Mouse (Mus musculus): ENCODE measurements at regions not wholly inside any gene's neighbourhood (a gene's known extent, or its start where the extent isn't known, plus 50 kb on each side); places are given as distances from the start of the nearest gene placed in this dataset.

- no peak overlapping the region for H3K27ac ChIP-seq
- WGBS = 82% methylated on average over 5 of the region's 5 CpGs
- H3K9ac ChIP-seq = no peak overlapping the region
- H3K4me3 ChIP-seq (replicated peaks) = no peak overlapping the region
- no peaks in the 10 kb centered on the region for H3K9me3 ChIP-seq (replicated peaks)
- H3K27me3 ChIP-seq = no peaks in the 10 kb centered on the region
- H3K4me2 ChIP-seq = no peak overlapping the region
- no peaks in the 10 kb centered on the region for H3K36me3 ChIP-seq
- ATAC-seq (replicated peaks; ENCODE audit: low FRiP score) = no peak
- H3K4me1 ChIP-seq = no peaks in the 10 kb centered on the region
Observed at GRCm38 (mm10) chr16:76525563-76525962, 151.9 kb upstream of the Nrip1 start.

- no peak for ATAC-seq (replicated peaks; ENCODE audit: low FRiP score)
- 34% methylated on average over 4 of the region's 4 CpGs for WGBS
- H3K36me3 ChIP-seq = no peaks in the 10 kb centered on the region
- no peak overlapping the region for H3K9ac ChIP-seq
- H3K27ac ChIP-seq = no peak overlapping the region
- H3K27me3 ChIP-seq = no peaks in the 10 kb centered on the region
- H3K4me1 ChIP-seq = no peaks in the 10 kb centered on the region
- H3K9me3 ChIP-seq (replicated peaks) = no peaks in the 10 kb centered on the region
- H3K4me3 ChIP-seq (replicated peaks) = no peak overlapping the region
- H3K4me2 ChIP-seq = no peak overlapping the region
Observed at GRCm38 (mm10) chr16:76524921-76525320, 151.3 kb upstream of the Nrip1 start.

GRCm38 (mm10) chr16:76521142-76521541, 147.5 kb upstream of the Nrip1 start:
- Histone ChIP-seq H3K9ac (no peak overlapping the region), H3K27ac (no peak overlapping the region), H3K4me2 (no peak overlapping the region), H3K9me3 (replicated peaks) (no peaks in the 10 kb centered on the region), H3K36me3 (no peaks in the 10 kb centered on the region), H3K27me3 (no peaks in the 10 kb centered on the region), H3K4me3 (replicated peaks) (no peak overlapping the region), H3K4me1 (no peaks in the 10 kb centered on the region)
- WGBS = 86% methylated on average over 6 of the region's 6 CpGs
- ATAC-seq (replicated peaks; ENCODE audit: low FRiP score) = no peak

GRCm38 (mm10) chr16:76520643-76520993, 147.0 kb upstream of the Nrip1 start:
- Histone ChIP-seq H3K4me3 (replicated peaks) (no peak overlapping the region), H3K9me3 (replicated peaks) (no peaks in the 10 kb centered on the region), H3K4me2 (no peak overlapping the region), H3K27ac (no peak overlapping the region), H3K27me3 (no peaks in the 10 kb centered on the region), H3K9ac (no peak overlapping the region), H3K4me1 (no peaks in the 10 kb centered on the region), H3K36me3 (no peaks in the 10 kb centered on the region)
- no peak for ATAC-seq (replicated peaks; ENCODE audit: low FRiP score)
- WGBS = 54% methylated on average over 3 of the region's 3 CpGs

GRCm38 (mm10) chr16:76519911-76520642, 146.4 kb upstream of the Nrip1 start:
- no peak overlapping the region for H3K9ac ChIP-seq
- no peak overlapping the region for H3K27ac ChIP-seq
- H3K4me3 ChIP-seq (replicated peaks) = no peak overlapping the region
- H3K4me2 ChIP-seq = no peak overlapping the region
- 88% methylated on average over 10 of the region's 10 CpGs for WGBS
- no peak for ATAC-seq (replicated peaks; ENCODE audit: low FRiP score)
- no peaks in the 10 kb centered on the region for H3K27me3 ChIP-seq
- no peaks in the 10 kb centered on the region for H3K9me3 ChIP-seq (replicated peaks)
- H3K4me1 ChIP-seq = no peaks in the 10 kb centered on the region
- no peaks in the 10 kb centered on the region for H3K36me3 ChIP-seq

- no peak overlapping the region for H3K9ac ChIP-seq
- H3K4me3 ChIP-seq (replicated peaks) = no peak overlapping the region
- no peak overlapping the region for H3K27ac ChIP-seq
- 45% methylated on average over 8 of the region's 8 CpGs for WGBS
- H3K36me3 ChIP-seq = no peaks in the 10 kb centered on the region
- no peak for ATAC-seq (replicated peaks; ENCODE audit: low FRiP score)
- H3K9me3 ChIP-seq (replicated peaks) = no peaks in the 10 kb centered on the region
- no peaks in the 10 kb centered on the region for H3K4me1 ChIP-seq
- no peak overlapping the region for H3K4me2 ChIP-seq
- H3K27me3 ChIP-seq = no peaks in the 10 kb centered on the region
Observed at GRCm38 (mm10) chr16:76510861-76511260, 137.2 kb upstream of the Nrip1 start.

- H3K36me3 ChIP-seq = no peaks in the 10 kb centered on the region
- H3K4me2 ChIP-seq = no peak overlapping the region
- no peaks in the 10 kb centered on the region for H3K4me1 ChIP-seq
- no peak overlapping the region for H3K27ac ChIP-seq
- 82% methylated on average over 6 of the region's 6 CpGs for WGBS
- H3K9ac ChIP-seq = no peak overlapping the region
- H3K9me3 ChIP-seq (replicated peaks) = no peaks in the 10 kb centered on the region
- ATAC-seq (replicated peaks; ENCODE audit: low FRiP score) = no peak
- no peak overlapping the region for H3K4me3 ChIP-seq (replicated peaks)
- no peaks in the 10 kb centered on the region for H3K27me3 ChIP-seq
Observed at GRCm38 (mm10) chr16:76509109-76509650, 135.6 kb upstream of the Nrip1 start.

- Histone ChIP-seq H3K9me3 (replicated peaks) (no peaks in the 10 kb centered on the region), H3K4me2 (no peak overlapping the region), H3K27me3 (no peaks in the 10 kb centered on the region), H3K27ac (no peak overlapping the region), H3K36me3 (no peaks in the 10 kb centered on the region), H3K4me3 (replicated peaks) (no peak overlapping the region), H3K4me1 (no peaks in the 10 kb centered on the region), H3K9ac (no peak overlapping the region)
- WGBS = 59% methylated on average over 5 of the region's 5 CpGs
- ATAC-seq (replicated peaks; ENCODE audit: low FRiP score) = no peak
Observed at GRCm38 (mm10) chr16:76507191-76507746, 133.6 kb upstream of the Nrip1 start.

- H3K4me3 ChIP-seq (replicated peaks) = no peak overlapping the region
- no peak for ATAC-seq (replicated peaks; ENCODE audit: low FRiP score)
- H3K27me3 ChIP-seq = no peaks in the 10 kb centered on the region
- 44% methylated on average over 4 of the region's 4 CpGs for WGBS
- no peak overlapping the region for H3K9ac ChIP-seq
- no peak overlapping the region for H3K27ac ChIP-seq
- no peaks in the 10 kb centered on the region for H3K36me3 ChIP-seq
- no peak overlapping the region for H3K4me2 ChIP-seq
- H3K4me1 ChIP-seq = no peaks in the 10 kb centered on the region
- H3K9me3 ChIP-seq (replicated peaks) = no peaks in the 10 kb centered on the region
Observed at GRCm38 (mm10) chr16:76506240-76506639, 132.6 kb upstream of the Nrip1 start.

GRCm38 (mm10) chr16:76499686-76500400, 126.2 kb upstream of the Nrip1 start:
- ATAC-seq (replicated peaks; ENCODE audit: low FRiP score) = no peak
- H3K9me3 ChIP-seq (replicated peaks) = no peaks in the 10 kb centered on the region
- no peaks in the 10 kb centered on the region for H3K36me3 ChIP-seq
- WGBS = 59% methylated on average over 8 of the region's 8 CpGs
- H3K27ac ChIP-seq = no peak overlapping the region
- no peak overlapping the region for H3K4me2 ChIP-seq
- H3K9ac ChIP-seq = no peak overlapping the region
- H3K27me3 ChIP-seq = no peaks in the 10 kb centered on the region
- H3K4me1 ChIP-seq = no peaks in the 10 kb centered on the region
- H3K4me3 ChIP-seq (replicated peaks) = no peak overlapping the region

- 72% methylated on average over 2 of the region's 2 CpGs for WGBS
- Histone ChIP-seq H3K4me3 (replicated peaks) (no peak overlapping the region), H3K36me3 (no peaks in the 10 kb centered on the region), H3K9me3 (replicated peaks) (no peaks in the 10 kb centered on the region), H3K4me2 (no peak overlapping the region), H3K27me3 (no peaks in the 10 kb centered on the region), H3K4me1 (no peaks in the 10 kb centered on the region), H3K27ac (no peak overlapping the region), H3K9ac (no peak overlapping the region)
- ATAC-seq (replicated peaks; ENCODE audit: low FRiP score) = no peak
Observed at GRCm38 (mm10) chr16:76498233-76498632, 124.6 kb upstream of the Nrip1 start.

- no peak overlapping the region for H3K9ac ChIP-seq
- no peak for ATAC-seq (replicated peaks; ENCODE audit: low FRiP score)
- WGBS = 92% methylated on average over 12 of the region's 12 CpGs
Observed at GRCm38 (mm10) chr16:76497041-76497808, 123.6 kb upstream of the Nrip1 start.

More at GRCm38 (mm10) chr16:76497041-76497808, 123.6 kb upstream of the Nrip1 start:
- H3K9me3 ChIP-seq (replicated peaks) = no peaks in the 10 kb centered on the region
- H3K4me3 ChIP-seq (replicated peaks) = no peak overlapping the region
- H3K36me3 ChIP-seq = no peaks in the 10 kb centered on the region
- no peaks in the 10 kb centered on the region for H3K27me3 ChIP-seq
- no peak overlapping the region for H3K27ac ChIP-seq
- no peaks in the 10 kb centered on the region for H3K4me1 ChIP-seq
- no peak overlapping the region for H3K4me2 ChIP-seq

Data from kidney, embryonic 15.5 days (tissue).